Comparison of ENCODE assay signal across 9 mouse cellular contexts in genomic region chr15:85975746-85976145, GRCm38 (mm10). TPM values are rescaled to one million over a fixed set of nuclear protein-coding genes. Genes with fewer than 3 reads are reported as not detected.
A peak's percentile ranks its signal among the peaks of the same experiment; 100 is the strongest.
DNase-seq lines count a peak whose midpoint lies in the region; ATAC-seq lines count a peak whose summit lies in the region.
"Had no signal": no experiment of that assay in that cellular context is flagged by ENCODE, and none has a peak within 500 bp of the region (broad histone marks: within the 10 kb centered on the region; RNA-seq: fewer than 3 reads in every experiment).

No protein-coding gene starts in this region.

- WGBS in limb, embryonic 11.5 days: 39% methylated on average over 16 of the region's 16 CpGs
- WGBS in limb, embryonic 10.5 days: 50% methylated on average over 16 of the region's 16 CpGs
- 49% methylated on average over 16 of the region's 16 CpGs for WGBS in hindbrain, embryonic 11.5 days
- WGBS in midbrain, embryonic 16.5 days: 23% methylated on average over 16 of the region's 16 CpGs

- 0 out of 2 replicates have a peak overlapping the region, but pooled peaks have one; percentile 7 for H3K9ac ChIP-seq in limb, embryonic 11.5 days (ENCODE audit: low read length)
- H3K9ac ChIP-seq in hindbrain, embryonic 11.5 days (ENCODE audit: low read depth, low read length): no peak overlapping the region
- no peak overlapping the region for H3K9ac ChIP-seq in midbrain, embryonic 16.5 days (ENCODE audit: low read depth, low read length)

- H3K27ac ChIP-seq in limb, embryonic 11.5 days (replicated peaks; ENCODE audit: low read depth, low read length): no peak overlapping the region
- no peak overlapping the region for H3K27ac ChIP-seq in limb, embryonic 10.5 days
- H3K27ac ChIP-seq in hindbrain, embryonic 11.5 days (ENCODE audit: low read depth, low read length): peak overlapping the region; percentile 30
- H3K27ac ChIP-seq in midbrain, embryonic 16.5 days (ENCODE audit: low read length): no peak overlapping the region
- H3K27ac ChIP-seq: macrophage had no signal

- no peak for ATAC-seq in limb, embryonic 11.5 days (ENCODE audit: insufficient number of reproducible peaks, low FRiP score, low TSS enrichment, low read depth)
- ATAC-seq in hindbrain, embryonic 11.5 days (ENCODE audit: low FRiP score): no peak
- peak; percentile 31; the same call in 1 of the 2 replicates for ATAC-seq in midbrain, embryonic 16.5 days

- 0 out of 2 replicates have a peak, but pooled peaks cover 4% of the 10 kb centered on the region for H3K4me1 ChIP-seq in limb, embryonic 11.5 days (ENCODE audit: control insufficient read depth, insufficient read depth, low read length)
- H3K4me1 ChIP-seq in limb, embryonic 10.5 days: peaks cover 31% of the 10 kb centered on the region
- H3K4me1 ChIP-seq in hindbrain, embryonic 11.5 days (replicated peaks; ENCODE audit: control insufficient read depth, insufficient read depth, low read length): peaks cover 12% of the 10 kb centered on the region; the same call in 1 of the 2 replicates
- peaks cover 16% of the 10 kb centered on the region for H3K4me1 ChIP-seq in midbrain, embryonic 16.5 days (ENCODE audit: control insufficient read depth, insufficient read depth, low read length)

- no peaks in the 10 kb centered on the region for H3K27me3 ChIP-seq in limb, embryonic 11.5 days (ENCODE audit: control insufficient read depth, insufficient read depth, low read length)
- H3K27me3 ChIP-seq in limb, embryonic 10.5 days (ENCODE audit: low read depth, poor library complexity, severe bottlenecking): no peaks in the 10 kb centered on the region
- H3K27me3 ChIP-seq in hindbrain, embryonic 11.5 days (ENCODE audit: control insufficient read depth, insufficient read depth, low read length): no peaks in the 10 kb centered on the region
- H3K27me3 ChIP-seq in midbrain, embryonic 16.5 days (ENCODE audit: control insufficient read depth, insufficient read depth, low read depth, low read length): no peaks in the 10 kb centered on the region

- no peak overlapping the region for H3K4me2 ChIP-seq in limb, embryonic 11.5 days (ENCODE audit: low read depth, severe bottlenecking)
- no peak overlapping the region for H3K4me2 ChIP-seq in hindbrain, embryonic 11.5 days (replicated peaks; ENCODE audit: low read depth, low read length)
- H3K4me2 ChIP-seq in midbrain, embryonic 16.5 days (ENCODE audit: low read length): peak overlapping the region; percentile 20; the same call in 1 of the 2 replicates

- peak; percentile 26 to 28 for DNase-seq in adrenal gland, postnatal 36 days
- DNase-seq in adrenal gland, postnatal 25 days: no peak
- no peak for DNase-seq in limb, embryonic 11.5 days (ENCODE audit: low spot score)
- DNase-seq in limb, embryonic 10.5 days (ENCODE audit: low spot score): no peak
- peak; percentile 29 for DNase-seq in hindbrain, embryonic 11.5 days (ENCODE audit: low spot score)
- DNase-seq in layer of hippocampus, adult 8-10 months (ENCODE audit: low spot score in 2 of 2): no peak
- no peak for DNase-seq in testis, postnatal 14 days (ENCODE audit: low spot score)

- no peaks in the 10 kb centered on the region for H3K9me3 ChIP-seq in limb, embryonic 11.5 days (ENCODE audit: control insufficient read depth, low read length)
- H3K9me3 ChIP-seq in limb, embryonic 10.5 days (replicated peaks): no peaks in the 10 kb centered on the region
- H3K9me3 ChIP-seq in hindbrain, embryonic 11.5 days (ENCODE audit: control insufficient read depth, low read length): no peaks in the 10 kb centered on the region
- no peaks in the 10 kb centered on the region for H3K9me3 ChIP-seq in midbrain, embryonic 16.5 days (replicated peaks; ENCODE audit: control insufficient read depth, low read length, poor library complexity, severe bottlenecking)

- H3K4me3 ChIP-seq in limb, embryonic 11.5 days (ENCODE audit: low read depth, low read length): no peak overlapping the region
- no peak overlapping the region for H3K4me3 ChIP-seq in limb, embryonic 10.5 days
- no peak overlapping the region for H3K4me3 ChIP-seq in hindbrain, embryonic 11.5 days (ENCODE audit: low read depth, low read length)
- H3K4me3 ChIP-seq in midbrain, embryonic 16.5 days (ENCODE audit: low read depth, low read length): no peak overlapping the region

- no peaks in the 10 kb centered on the region for H3K36me3 ChIP-seq in limb, embryonic 11.5 days (ENCODE audit: control insufficient read depth, insufficient read depth, low read length)
- no peaks in the 10 kb centered on the region for H3K36me3 ChIP-seq in limb, embryonic 10.5 days
- H3K36me3 ChIP-seq in hindbrain, embryonic 11.5 days (ENCODE audit: control insufficient read depth, insufficient read depth, low read length): no peaks in the 10 kb centered on the region
- no peaks in the 10 kb centered on the region for H3K36me3 ChIP-seq in midbrain, embryonic 16.5 days (ENCODE audit: control insufficient read depth, insufficient read depth, low read length)

RNA-seq across cellular contexts. Expression of gene Celsr1, which starts 57.8 kb away (rescaled TPM):
- 1 to 10 TPM; 5.1 to 6.3 TPM for total RNA-seq in adrenal gland, postnatal 36 days (2021)
- 6.9 and 8.7 TPM in 2 replicates for total RNA-seq in adrenal gland, postnatal 25 days (2021)
- 1.6 and 1.9 TPM in 2 replicates for polyA plus RNA-seq in limb, embryonic 11.5 days (2014; fragmentation: Nextera tagmentation; extraction: Ambion mirVana)
- 0.67 and 0.86 TPM in 2 replicates for polyA plus RNA-seq in limb, embryonic 10.5 days (2016; fragmentation: Nextera tagmentation; extraction: Ambion mirVana)
- polyA plus RNA-seq in hindbrain, embryonic 11.5 days (2014; fragmentation: Nextera tagmentation; extraction: Ambion mirVana): 4.6 and 5.1 TPM in 2 replicates
- polyA plus RNA-seq in midbrain, embryonic 16.5 days (2015; fragmentation: Nextera tagmentation; extraction: Ambion mirVana): 1.1 and 1.3 TPM in 2 replicates
- 1 to 10 TPM; 6.0 to 7.0 (median 6.6) TPM for total RNA-seq in layer of hippocampus, adult 8-10 months (2022)
- polyA plus RNA-seq: macrophage had no signal

Comparison
In these comparisons a context has a peak if more than half of its experiments do, and no peak if none do; other contexts are left out.
1. DNase-seq: peak in adrenal gland, postnatal 36 days (2 of 2) and hindbrain, embryonic 11.5 days (single experiment); none in adrenal gland, postnatal 25 days (single experiment), limb, embryonic 11.5 days (single experiment), limb, embryonic 10.5 days (single experiment), layer of hippocampus, adult 8-10 months (0 of 2) and testis, postnatal 14 days (single experiment).